Mouse (Mus musculus) CH12.LX (cell line): ENCODE results near the gene Kctd12. TPM values are rescaled to one million over a fixed set of nuclear protein-coding genes. Genes with fewer than 3 reads are reported as not detected.
A peak's percentile ranks its signal among the peaks of the same experiment; 100 is the strongest.

ENCODE experiments used
- DNase-seq: peaks from one replicate; pipeline ENCODE4 v3.0.0-alpha.2; 2013; ENCODE audit errors: extremely low read depth
- H3K27ac ChIP-seq: 2 replicates; pipeline ENCODE4 v1.5.1; 2012; ENCODE audit warnings: low read depth, mild to moderate bottlenecking, control low read depth, moderate library complexity; ENCODE audit not compliant: insufficient read depth
- H3K27me3 ChIP-seq: replicated peaks from 2 replicates; pipeline ENCODE3; 2012; ENCODE audit warnings: inconsistent platforms
- H3K36me3 ChIP-seq, 2 experiments: replicated peaks in 1 of 2; 2 replicates each; pipeline versions ENCODE3 to v1.6.1; 2012; ENCODE audit warnings: inconsistent platforms in 1 of 2, low read length in 1 of 2, mild to moderate bottlenecking in 1 of 2, mixed read lengths in 1 of 2, moderate library complexity in 1 of 2; ENCODE audit not compliant: control insufficient read depth in 1 of 2, insufficient read depth in 1 of 2
- H3K4me1 ChIP-seq, 2 experiments: 2 replicates each; pipeline ENCODE4 v1.6.1; 2012; ENCODE audit warnings: inconsistent platforms in 1 of 2, moderate library complexity in 1 of 2; ENCODE audit not compliant: insufficient read depth in 2 of 2, control insufficient read depth in 1 of 2
- H3K4me2 ChIP-seq: 2 replicates; pipeline ENCODE4 v1.6.1; 2012; ENCODE audit warnings: low read depth, mild to moderate bottlenecking, control low read depth; ENCODE audit not compliant: poor library complexity, insufficient read depth, severe bottlenecking
- H3K4me3 ChIP-seq, 3 experiments: fragments of 150-350 bp in 1 of 3; sonication (generic) in 1 of 3; replicated peaks in 1 of 3; 2 replicates each; pipeline versions ENCODE3 to v1.5.1; 2011 to 2012; ENCODE audit warnings: low read depth in 2 of 3, low read length in 2 of 3, mild to moderate bottlenecking in 2 of 3, moderate library complexity in 2 of 3, control low read depth in 1 of 3, improper control_type of control experiment in 1 of 3, inconsistent platforms in 1 of 3, mixed read lengths in 1 of 3; ENCODE audit not compliant: poor library complexity in 1 of 3
- H3K79me2 ChIP-seq: replicated peaks from 2 replicates; pipeline ENCODE4 v1.6.1; 2012; ENCODE audit warnings: mild to moderate bottlenecking, moderate library complexity; ENCODE audit not compliant: control insufficient read depth, poor library complexity, insufficient read depth, severe bottlenecking; ENCODE audit errors: extremely low read depth
- H3K9ac ChIP-seq: 2 replicates; pipeline ENCODE4 v1.6.1; 2012; ENCODE audit warnings: low read depth, mild to moderate bottlenecking, control low read depth, moderate library complexity; ENCODE audit not compliant: insufficient read depth
- H3K9me3 ChIP-seq: replicated peaks from 2 replicates; pipeline ENCODE3; 2012; ENCODE audit warnings: low read length, inconsistent platforms, mixed read lengths
- CHD1 ChIP-seq: IDR thresholded peaks from 2 replicates; pipeline ENCODE4 v1.6.1; 2012; ENCODE audit warnings: low read depth, low read length, improper control_type of control experiment, inconsistent platforms
- CHD2 ChIP-seq: IDR thresholded peaks from 2 replicates; pipeline ENCODE4 v1.6.1; 2011; ENCODE audit warnings: low read length, improper control_type of control experiment
- CTCF ChIP-seq, 2 experiments: IDR thresholded peaks in 1 of 2; conservative IDR thresholded peaks in 1 of 2; 2 replicates each; pipeline ENCODE4 v1.5.1; 2011 to 2012; ENCODE audit warnings: low read depth in 2 of 2, low read length in 2 of 2, improper control_type of control experiment in 1 of 2, inconsistent platforms in 1 of 2, mild to moderate bottlenecking in 1 of 2, moderate library complexity in 1 of 2
- E2F4 ChIP-seq: IDR thresholded peaks from 2 replicates; pipeline ENCODE4 v1.6.1; 2011; ENCODE audit warnings: low read depth, low read length, improper control_type of control experiment; ENCODE audit not compliant: insufficient replicate concordance
- ELF1 ChIP-seq: IDR thresholded peaks from 2 replicates; pipeline ENCODE4 v1.6.1; 2014; ENCODE audit warnings: low read depth, mild to moderate bottlenecking, inconsistent platforms, low read length, improper control_type of control experiment
- EP300 ChIP-seq: IDR thresholded peaks from 2 replicates; pipeline ENCODE4 v1.6.1; 2011; ENCODE audit warnings: low read length, improper control_type of control experiment
- ETS1 ChIP-seq: conservative IDR thresholded peaks from 2 replicates; pipeline ENCODE4 v1.6.1; 2012; ENCODE audit warnings: low read depth, mild to moderate bottlenecking, inconsistent platforms, low read length, improper control_type of control experiment, moderate library complexity
- MAX ChIP-seq: IDR thresholded peaks from 2 replicates; pipeline ENCODE4 v1.6.1; 2011; ENCODE audit warnings: low read length, improper control_type of control experiment
- MAZ ChIP-seq: IDR thresholded peaks from 2 replicates; pipeline ENCODE4 v1.6.1; 2012; ENCODE audit warnings: low read depth, mild to moderate bottlenecking, inconsistent platforms, low read length, improper control_type of control experiment, moderate library complexity
- MXI1 ChIP-seq: IDR thresholded peaks from 2 replicates; pipeline ENCODE4 v1.6.1; 2011; ENCODE audit warnings: mild to moderate bottlenecking, low read depth, low read length, improper control_type of control experiment
- MYC ChIP-seq: IDR thresholded peaks from 2 replicates; pipeline ENCODE4 v1.6.1; 2011; ENCODE audit warnings: low read depth, mild to moderate bottlenecking, improper control_type of control experiment, low read length
- NELFE ChIP-seq: IDR thresholded peaks from 2 replicates; pipeline ENCODE4 v1.6.1; 2011; ENCODE audit warnings: low read depth, low read length, improper control_type of control experiment
- NRF1 ChIP-seq: IDR thresholded peaks from 2 replicates; pipeline ENCODE4 v1.6.1; 2014; ENCODE audit warnings: low read depth, mild to moderate bottlenecking, inconsistent platforms, low read length, improper control_type of control experiment, moderate library complexity
- PAX5 ChIP-seq: IDR thresholded peaks from 2 replicates; pipeline ENCODE4 v1.6.1; 2012; ENCODE audit warnings: low read length, inconsistent platforms, mixed read lengths
- POLR2AphosphoS2 ChIP-seq: IDR thresholded peaks from 2 replicates; pipeline ENCODE4 v1.6.1; 2011; ENCODE audit warnings: low read depth, low read length, improper control_type of control experiment
- TBP ChIP-seq: conservative IDR thresholded peaks from 2 replicates; pipeline ENCODE4 v1.6.1; 2011; ENCODE audit warnings: low read depth, low read length, improper control_type of control experiment
- TCF12 ChIP-seq: IDR thresholded peaks from 2 replicates; pipeline ENCODE4 v1.6.1; 2014; ENCODE audit warnings: low read depth, mild to moderate bottlenecking, inconsistent platforms, low read length, improper control_type of control experiment
- UBTF ChIP-seq: IDR thresholded peaks from 2 replicates; pipeline ENCODE4 v1.6.1; 2012; ENCODE audit warnings: low read depth, mild to moderate bottlenecking, inconsistent platforms, low read length, improper control_type of control experiment, moderate library complexity
- USF1 ChIP-seq: IDR thresholded peaks from 2 replicates; pipeline ENCODE4 v1.6.1; 2014; ENCODE audit warnings: low read depth, mild to moderate bottlenecking, inconsistent platforms, low read length, improper control_type of control experiment
- USF2 ChIP-seq: conservative IDR thresholded peaks from 2 replicates; pipeline ENCODE4 v1.6.1; 2011; ENCODE audit warnings: low read depth, low read length, improper control_type of control experiment
- ZKSCAN1 ChIP-seq: IDR thresholded peaks from 2 replicates; pipeline ENCODE4 v1.6.1; 2012; ENCODE audit warnings: low read depth, inconsistent platforms, low read length, improper control_type of control experiment, borderline replicate concordance
- dilution Hi-C: fragments of 300-500 bp; cut with MboI; formaldehyde crosslinking; loops from 2 replicates; pipeline ENCODE4 v1.14.3; 2020; ENCODE audit warnings: low sequenced_read_pairs; ENCODE audit not compliant: extremely low pct_unique_long_range_greater_than_20kb, extremely low pct_ligation_motif_present
- in situ Hi-C: fragments of 300-500 bp; cut with MboI; formaldehyde crosslinking; loops from 3 replicates; pipeline ENCODE4 v1.14.3; 2019; ENCODE audit warnings: low sequenced_read_pairs, low pct_ligation_motif_present, low pct_unique_long_range_greater_than_20kb, mixed read lengths
- polyA plus RNA-seq: library from polyadenylated mRNA; unstranded; fragments of >175 nt; gene quantifications from 2 replicates; pipeline ENCODE4 v1.2.1, GENCODE M21; 2012; ENCODE audit warnings: low read depth; ENCODE audit not compliant: insufficient read length
- total RNA-seq, 2 experiments: library from RNA; depleted of rRNA; stranded (reverse); fragments of 300-350 nt in 1 of 2; fragments of >200 nt in 1 of 2; gene quantifications; 2 replicates each; pipeline ENCODE4 v1.2.3; 2012 to 2014

Kctd12 gene
- total and polyA plus RNA-seq, 3 experiments, result 21.4 to 35.4 (median 21.8) TPM

DNA sequence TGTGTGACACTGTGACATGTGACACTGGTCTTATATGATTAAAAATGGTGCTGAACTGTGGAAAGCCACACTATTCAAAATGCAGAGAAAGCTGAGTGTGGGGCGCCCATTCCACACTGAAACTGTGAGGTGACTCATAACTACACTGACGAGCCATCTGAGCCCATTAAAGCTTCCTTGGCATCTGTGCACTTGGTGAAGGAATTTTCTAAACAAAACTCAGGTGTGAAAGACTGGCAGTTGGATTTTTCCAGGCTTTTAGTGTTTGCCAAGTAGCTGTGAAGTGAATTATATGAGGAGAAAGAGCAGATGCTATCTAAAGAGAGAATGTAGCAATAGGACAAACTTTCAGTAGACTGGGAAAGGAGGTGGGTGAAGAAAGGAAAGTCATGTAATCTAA, 47.6 kb downstream of the Kctd12 start:
- dilution Hi-C loops, result no loop called here

DNA sequence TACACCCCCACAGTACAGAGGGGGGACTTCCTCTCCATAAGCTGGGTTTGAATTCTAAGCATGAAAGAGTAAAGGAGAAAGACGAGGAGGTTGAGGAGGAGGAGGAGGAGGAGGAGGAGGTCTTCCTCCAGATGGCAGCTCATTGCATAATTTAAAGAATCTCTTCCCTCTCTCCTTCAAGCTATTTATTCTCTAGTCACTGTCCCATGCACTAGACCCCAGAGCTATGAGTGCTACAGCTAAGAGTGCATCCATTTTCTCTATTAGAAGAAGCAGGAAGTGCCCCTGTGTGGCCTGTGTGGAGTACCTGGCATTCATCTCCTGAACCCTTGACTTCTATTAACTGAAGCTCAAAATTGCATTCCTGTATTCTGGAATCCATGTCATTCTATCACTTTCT, 51.5 kb downstream of the Kctd12 start:
- dilution Hi-C loops, result no loop called here

More for the DNA sequence above, 47.6 kb downstream of the Kctd12 start:
- Histone ChIP-seq H3K9me3 (no peaks in the 10 kb centered on the region), H3K27ac (no peak overlapping the region), H3K9ac (no peak overlapping the region), H3K4me3 (no peak overlapping the region), H3K4me2 (no peak overlapping the region), H3K79me2 (no peaks in the 10 kb centered on the region), H3K36me3 (no peaks in the 10 kb centered on the region), H3K4me1 (peaks cover 5 to 11% of the 10 kb centered on the region in 2 experiments; a peak in 3 of 4 replicates), H3K27me3 (no peaks in the 10 kb centered on the region)
- in situ Hi-C loops, result no loop called here
- TF ChIP-seq TBP (no peak), USF1 (no peak), POLR2AphosphoS2 (no peak), CTCF (conservative IDR thresholded peaks at IDR 0.05 in 1 of 2, IDR thresholded peaks at IDR 0.05 in 1 of 2; ENCODE audit: low read depth in 2 of 2, low read length in 2 of 2) (no peak), USF2 (no peak), UBTF (no peak), MAX (no peak), MXI1 (no peak), EP300 (no peak), ETS1 (no peak), NRF1 (no peak), E2F4 (no peak), CHD1 (no peak), TCF12 (no peak), ZKSCAN1 (no peak), PAX5 (no peak), NELFE (no peak), MYC (no peak), MAZ (no peak)
- DNase-seq, result no peak

More for the DNA sequence above, 51.5 kb downstream of the Kctd12 start:
- no peak overlapping the region for H3K4me3 ChIP-seq
- TF ChIP-seq E2F4 (no peak), CHD2 (no peak), ELF1 (0 out of 2 replicates have a peak, but pooled peaks have one; percentile 35), TBP (no peak)
- no peaks in the 10 kb centered on the region for H3K9me3 ChIP-seq
- H3K27ac ChIP-seq, result no peak overlapping the region
- no peaks in the 10 kb centered on the region for H3K36me3 ChIP-seq
- H3K27me3 ChIP-seq, result no peaks in the 10 kb centered on the region
- in situ Hi-C loops, result no loop called here
- H3K79me2 ChIP-seq, result no peaks in the 10 kb centered on the region
- no peak for DNase-seq
- no peak overlapping the region for H3K9ac ChIP-seq
- peaks cover 20 to 50% of the 10 kb centered on the region in 2 experiments for H3K4me1 ChIP-seq
- H3K4me2 ChIP-seq, result no peak overlapping the region
